Mouse (Mus musculus): ENCODE data around the gene Grm3.

GRCm38 (mm10) chr5:9702656-9703384 lies 22.1 kb downstream of the Grm3 start:
- TF ChIP-seq GATA1 (IDR thresholded peaks at IDR 0.05; ENCODE audit: borderline replicate concordance, low read length) (no peak), FLI1 (IDR thresholded peaks at IDR 0.05; ENCODE audit: low read length) (no peak)
